Mouse (Mus musculus) ES-Bruce4 (cell line): Measurements from ENCODE around the gene Tmprss15. TPM values are rescaled to one million over a fixed set of nuclear protein-coding genes. Genes with fewer than 3 reads are reported as not detected.

ENCODE experiments used
- H3K27ac ChIP-seq: 2 replicates; pipeline ENCODE4 v1.5.1; 2012; ENCODE audit warnings: low read length, inconsistent platforms; ENCODE audit not compliant: insufficient read depth
- H3K27me3 ChIP-seq: 2 replicates; pipeline ENCODE4 v1.6.1; 2012; ENCODE audit warnings: mild to moderate bottlenecking, low read length, inconsistent platforms; ENCODE audit not compliant: control insufficient read depth, poor library complexity, insufficient read depth, severe bottlenecking
- H3K36me3 ChIP-seq: 2 replicates; pipeline ENCODE4 v1.6.1; 2012; ENCODE audit warnings: inconsistent platforms, mild to moderate bottlenecking, low read length, moderate library complexity; ENCODE audit not compliant: control insufficient read depth, poor library complexity, insufficient read depth, severe bottlenecking
- H3K4me1 ChIP-seq: one replicate; pipeline ENCODE4 v1.8.1; 2011; ENCODE audit warnings: low read length; ENCODE audit not compliant: control insufficient read depth, insufficient read depth
- H3K4me3 ChIP-seq: 2 replicates; pipeline ENCODE4 v1.5.1; 2011; ENCODE audit warnings: low read depth, mild to moderate bottlenecking, low read length
- H3K9ac ChIP-seq: 2 replicates; pipeline ENCODE4 v1.6.1; 2012; ENCODE audit warnings: low read depth, mild to moderate bottlenecking, inconsistent platforms; ENCODE audit not compliant: poor library complexity, severe bottlenecking
- H3K9me3 ChIP-seq: replicated peaks from 2 replicates; pipeline ENCODE4 v1.6.1; 2012; ENCODE audit warnings: mild to moderate bottlenecking, low read length, inconsistent platforms; ENCODE audit not compliant: control insufficient read depth, poor library complexity, insufficient read depth, severe bottlenecking
- CTCF ChIP-seq: IDR thresholded peaks from one replicate; pipeline ENCODE4 v1.8.1; 2011; ENCODE audit warnings: low read depth, low read length
- EP300 ChIP-seq: IDR thresholded peaks from 2 replicates; pipeline ENCODE4 v1.6.1; 2011; ENCODE audit warnings: low read depth, low read length; ENCODE audit not compliant: insufficient read depth
- POLR2A ChIP-seq: IDR thresholded peaks from one replicate; pipeline ENCODE4 v1.8.1; 2011; ENCODE audit warnings: low read length; ENCODE audit not compliant: insufficient read depth
- polyA plus RNA-seq: library from polyadenylated mRNA; stranded (reverse); fragments of >200 nt; gene quantifications from 2 replicates; pipeline ENCODE4 v1.2.4, GENCODE M21; 2011; ENCODE audit warnings: low read depth; ENCODE audit not compliant: missing spikeins, insufficient read depth, insufficient read length

Gene Tmprss15
- polyA plus RNA-seq, 1 experiment = not detected

DNA sequence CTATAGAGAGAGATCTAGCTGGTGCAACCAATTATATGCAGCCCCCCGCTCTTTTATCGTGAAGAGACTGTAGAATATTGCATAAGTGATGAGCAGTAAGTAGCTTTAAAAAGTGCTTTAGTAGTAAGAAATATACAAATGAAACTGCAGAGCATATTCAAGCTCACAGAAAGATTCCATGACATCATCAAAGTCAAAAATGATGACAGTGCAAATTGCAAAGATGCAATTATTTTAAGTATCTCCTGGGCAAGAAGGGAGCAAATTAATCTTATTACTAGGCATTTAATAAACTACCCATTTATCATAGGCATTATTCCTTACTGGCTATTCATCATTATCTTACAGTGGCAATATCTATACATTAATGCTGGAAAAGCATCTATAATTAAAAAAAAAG lies 156.6 kb downstream of the Tmprss15 start:
- no peak for TF ChIP-seq CTCF
- TF ChIP-seq EP300 = no peak
- no peak for TF ChIP-seq POLR2A
- H3K27ac ChIP-seq = no peak overlapping the region
- no peak overlapping the region for H3K9ac ChIP-seq
- H3K4me3 ChIP-seq = no peak overlapping the region
- no peaks in the 10 kb centered on the region for H3K9me3 ChIP-seq
- H3K27me3 ChIP-seq = no peaks in the 10 kb centered on the region
- H3K4me1 ChIP-seq = no peaks in the 10 kb centered on the region
- H3K36me3 ChIP-seq = no peaks in the 10 kb centered on the region

DNA sequence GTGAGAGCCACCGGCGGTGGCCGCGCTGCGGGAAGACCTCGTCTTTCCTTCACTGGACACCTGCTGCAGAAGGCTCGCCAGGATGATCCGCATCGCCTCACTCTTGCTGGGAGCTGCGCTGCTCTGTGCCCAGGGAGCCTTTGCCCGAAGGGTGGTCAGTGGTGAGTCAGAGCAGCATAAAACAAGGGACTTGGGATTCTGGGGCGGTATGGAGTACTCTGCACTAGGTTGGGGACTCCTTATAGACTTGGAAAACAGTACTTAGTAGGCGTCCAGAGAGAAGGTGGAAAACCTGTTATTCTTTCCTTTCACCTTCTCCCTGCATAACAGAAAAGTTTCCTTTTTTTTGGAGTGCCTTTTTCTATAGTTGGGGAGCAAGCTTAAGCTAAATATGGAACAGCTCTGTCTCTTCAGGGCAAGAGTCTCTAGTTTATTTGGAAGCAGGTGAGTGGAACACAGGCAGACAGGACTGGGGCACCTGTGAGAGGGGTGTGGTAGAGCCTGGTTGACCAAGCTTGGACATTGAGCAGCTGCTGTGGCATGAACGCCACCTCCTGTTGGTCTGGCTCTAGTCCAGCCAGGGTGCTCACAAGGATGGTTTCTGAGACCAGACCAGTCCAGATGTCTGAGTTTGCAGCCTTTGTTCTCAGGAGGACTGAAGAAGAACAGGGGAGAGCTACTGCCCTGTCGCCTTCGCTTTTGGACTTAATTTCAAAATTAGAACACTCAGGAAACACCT lies 159.4 kb downstream of the Tmprss15 start:
- Histone ChIP-seq H3K9me3 (no peaks in the 10 kb centered on the region), H3K27ac (no peak overlapping the region), H3K9ac (no peak overlapping the region), H3K4me3 (peak overlapping the region; percentile 24), H3K27me3 (no peaks in the 10 kb centered on the region), H3K4me1 (no peaks in the 10 kb centered on the region), H3K36me3 (no peaks in the 10 kb centered on the region)
- TF ChIP-seq POLR2A = no peak
- peak; percentile 4 for TF ChIP-seq CTCF

DNA sequence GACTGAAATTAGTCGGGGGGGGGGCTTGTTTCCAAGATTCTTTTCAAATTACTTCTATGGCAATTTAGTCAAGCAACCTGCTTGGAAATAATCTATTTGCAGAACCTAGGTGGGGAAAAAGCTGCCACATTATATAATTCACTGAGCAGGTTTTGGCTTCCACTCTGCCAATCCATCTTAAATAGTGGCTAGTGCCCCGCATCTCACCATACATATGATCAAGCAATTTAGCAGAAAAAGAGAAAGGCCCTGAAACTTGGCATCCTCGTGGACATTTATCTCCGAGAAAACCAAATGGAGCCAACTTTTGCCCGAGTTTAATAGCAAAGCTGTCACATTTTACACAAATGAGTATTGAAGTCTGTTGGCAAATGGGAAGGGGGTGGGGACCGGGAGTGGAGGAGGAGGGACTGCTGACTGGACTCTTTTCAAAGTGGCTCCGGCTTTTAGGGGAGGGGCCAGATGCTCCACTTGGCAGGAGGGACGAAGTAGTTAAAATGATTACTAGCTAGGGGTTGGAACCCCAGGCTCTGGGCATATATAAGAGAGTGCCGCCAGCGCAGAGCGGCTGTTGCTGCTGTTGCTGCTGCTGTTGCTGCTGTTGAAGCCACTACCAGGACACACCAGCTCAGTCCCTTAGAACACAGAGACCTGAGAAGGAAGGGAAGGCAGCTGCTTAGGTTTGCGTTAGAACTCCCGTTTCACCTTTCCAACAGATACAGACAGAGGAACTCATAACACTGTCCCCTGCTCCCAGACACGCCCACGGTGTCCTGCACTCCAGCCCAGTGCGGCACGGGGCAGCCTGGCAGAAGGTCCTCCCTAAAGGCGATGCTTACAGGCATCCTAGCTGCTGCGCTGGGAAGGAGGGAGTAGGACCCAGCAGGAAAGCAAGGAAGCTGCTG lies 160.3 kb downstream of the Tmprss15 start, which contains the start of gene Chodl:
Chodl (plus strand) TSS at position 567 of the 905 bp plus-strand sequence.
- Histone ChIP-seq H3K9ac (no peak within 1 kb of the TSS), H3K4me3 (peak within 1 kb of the TSS; percentile 24), H3K27me3 (no peaks in the 10 kb centered on the region), H3K9me3 (no peaks in the 10 kb centered on the region), H3K27ac (no peak within 1 kb of the TSS), H3K36me3 (no peaks in the 10 kb centered on the region), H3K4me1 (no peaks in the 10 kb centered on the region)
- TF ChIP-seq EP300 = no peak
- TF ChIP-seq CTCF = no peak
- TF ChIP-seq POLR2A = no peak

DNA sequence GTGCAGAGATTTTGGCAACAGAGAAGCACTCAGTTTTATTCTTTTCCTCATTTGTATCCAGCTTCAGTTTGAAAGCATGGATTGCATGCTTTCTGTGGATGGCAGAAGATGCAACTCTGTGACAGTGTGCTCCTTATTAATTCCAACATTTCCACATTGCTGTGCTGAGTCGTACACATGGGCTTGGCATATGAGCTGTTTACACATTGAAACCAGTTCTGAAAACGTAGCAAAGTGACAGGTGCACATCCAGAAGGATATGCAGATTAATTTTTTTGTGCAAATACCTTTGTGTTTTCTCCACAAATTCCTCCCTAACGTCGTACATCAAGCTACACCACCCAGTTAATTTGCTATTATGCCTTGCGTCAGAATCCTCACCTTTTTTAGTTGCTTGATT lies 168.3 kb downstream of the Tmprss15 start:
- TF ChIP-seq CTCF (no peak), EP300 (no peak), POLR2A (no peak)
- Histone ChIP-seq H3K9me3 (no peaks in the 10 kb centered on the region), H3K27me3 (no peaks in the 10 kb centered on the region), H3K4me3 (no peak overlapping the region), H3K36me3 (no peaks in the 10 kb centered on the region), H3K4me1 (no peaks in the 10 kb centered on the region), H3K27ac (no peak overlapping the region), H3K9ac (no peak overlapping the region)

Other genes starting within 250 kb of the Tmprss15 start
- 0.38 TPM in 1 of 2 replicates, not detected in the other for gene Chodl, start 160.1 kb downstream of the Tmprss15 start, polyA plus RNA-seq